Mouse (Mus musculus) embryonic facial prominence, embryonic 12.5 days (tissue): ENCODE measurements around the gene Ppp1cc. TPM values are rescaled to one million over a fixed set of nuclear protein-coding genes. Genes with fewer than 3 reads are reported as not detected.
A peak's percentile ranks its signal among the peaks of the same experiment; 100 is the strongest.
"Not testable (repeated sequence)": the region's sequence is repeated elsewhere in the genome, so short reads cannot be mapped to it uniquely, and the experiment has no call there.

Experiments
- ATAC-seq: fragments of 200-750 bp; cut with Nextera tagmentation; 2 replicates; pipeline ENCODE4 v1.8.0; 2017; ENCODE audit not compliant: insufficient number of reproducible peaks, insufficient read depth, low FRiP score, low TSS enrichment
- H3K27ac ChIP-seq: fragments of 300-500 bp; sonication (generic); 2 replicates; pipeline ENCODE4 v1.5.1; 2016; ENCODE audit warnings: mild to moderate bottlenecking
- H3K27me3 ChIP-seq: fragments of 300-500 bp; sonication (generic); 2 replicates; pipeline ENCODE4 v1.6.1; 2016; ENCODE audit warnings: mild to moderate bottlenecking, moderate library complexity
- H3K36me3 ChIP-seq: fragments of 300-500 bp; sonication (generic); 2 replicates; pipeline ENCODE4 v1.6.1; 2016; ENCODE audit warnings: mild to moderate bottlenecking
- H3K4me1 ChIP-seq: fragments of 300-500 bp; sonication (generic); 2 replicates; pipeline ENCODE4 v1.6.1; 2016
- H3K4me2 ChIP-seq: fragments of 300-500 bp; sonication (generic); replicated peaks from 2 replicates; pipeline ENCODE4 v1.6.1; 2016; ENCODE audit warnings: mild to moderate bottlenecking, moderate library complexity
- H3K4me3 ChIP-seq: fragments of 300-500 bp; sonication (generic); 2 replicates; pipeline ENCODE4 v1.5.1; 2016; ENCODE audit warnings: mild to moderate bottlenecking
- H3K9ac ChIP-seq: fragments of 300-500 bp; sonication (generic); 2 replicates; pipeline ENCODE4 v1.6.1; 2016; ENCODE audit warnings: mild to moderate bottlenecking, moderate library complexity
- H3K9me3 ChIP-seq: fragments of 300-500 bp; sonication (generic); 2 replicates; pipeline ENCODE4 v1.6.1; 2016; ENCODE audit warnings: mild to moderate bottlenecking, moderate library complexity
- WGBS: fragments of 180-500 bp; shearing (Covaris S2); methylation state at CpG from one replicate; pipeline ENCODE4 v1.1.7; 2016; 5-methylcytosine and 5-hydroxymethylcytosine counted together
- polyA plus RNA-seq: library from polyadenylated mRNA; unstranded; fragments of >200 nt; fragmentation: Nextera tagmentation; extraction: Ambion mirVana; gene quantifications from 2 replicates; pipeline ENCODE4 v1.2.1, GENCODE M21; 2016

Gene Ppp1cc
- polyA plus RNA-seq, 1 experiment from 2014 or later = 312 TPM

- 3% methylated on average over 18 of the region's 21 CpGs for WGBS
- Histone ChIP-seq H3K4me1 (peaks cover 16% of the 10 kb centered on the region), H3K4me3 (peak overlapping the region; percentile 37), H3K4me2 (peak overlapping the region; percentile 60), H3K36me3 (no peaks in the 10 kb centered on the region), H3K9me3 (no peaks in the 10 kb centered on the region), H3K27me3 (no peaks in the 10 kb centered on the region), H3K9ac (peak overlapping the region; percentile 58), H3K27ac (peak overlapping the region; percentile 70)
- ATAC-seq = peak; percentile 93
Measured at GRCm38 (mm10) chr5:122209591-122210368, 51.7 kb downstream of the Ppp1cc start.

DNA sequence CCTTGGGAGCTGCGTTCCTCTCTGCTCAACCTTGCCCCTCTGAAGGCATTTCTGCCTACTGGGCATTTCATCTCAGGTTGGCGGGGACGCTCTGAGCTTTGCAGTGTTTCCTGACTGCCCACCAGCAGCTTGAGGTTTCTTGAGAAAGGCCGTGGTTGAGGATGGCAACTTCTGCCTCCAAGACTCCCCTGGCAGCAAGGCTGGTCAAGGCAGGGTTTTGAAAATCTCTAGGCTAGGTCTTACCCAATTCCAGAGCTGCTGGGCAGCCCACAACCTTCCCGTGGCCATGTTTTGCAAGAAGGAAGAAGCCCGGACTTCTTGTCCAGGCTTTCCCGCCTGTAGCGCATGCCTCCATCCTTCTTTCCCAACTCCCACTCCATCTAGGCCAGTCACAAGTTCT is 52.8 kb downstream of the Ppp1cc start:
- Histone ChIP-seq H3K4me1 (peaks cover 16% of the 10 kb centered on the region), H3K36me3 (no peaks in the 10 kb centered on the region), H3K4me3 (no peak overlapping the region), H3K9ac (no peak overlapping the region), H3K4me2 (no peak overlapping the region), H3K27me3 (no peaks in the 10 kb centered on the region), H3K9me3 (no peaks in the 10 kb centered on the region), H3K27ac (no peak overlapping the region)
- WGBS = 93% methylated on average over 8 of the region's 8 CpGs
- ATAC-seq = no peak

DNA sequence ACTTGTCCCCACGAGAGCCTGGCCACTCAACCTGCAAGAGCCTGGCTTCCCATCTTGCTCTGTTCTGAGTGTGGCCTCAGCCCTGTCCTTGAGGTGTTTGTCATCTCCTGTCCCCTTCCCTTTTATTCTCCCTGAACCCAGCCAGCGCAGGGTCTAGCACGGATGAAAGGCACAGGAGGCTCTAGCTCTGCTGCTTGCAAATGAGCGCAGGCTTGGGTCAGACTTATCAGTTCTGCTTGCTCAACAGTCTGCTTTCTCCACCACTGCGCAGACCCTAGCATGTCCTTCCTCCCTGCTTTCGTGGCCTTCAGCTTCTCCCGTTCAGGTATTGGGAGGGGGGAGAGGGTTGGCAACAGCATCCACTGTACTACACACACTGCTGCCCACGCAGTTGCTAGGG is 54.0 kb downstream of the Ppp1cc start:
- ATAC-seq = no peak
- 84% methylated on average over 8 of the region's 8 CpGs for WGBS
- H3K4me3 ChIP-seq = no peak overlapping the region

GRCm38 (mm10) chr5:122212820-122213219 is 54.7 kb downstream of the Ppp1cc start:
- 100% methylated on average over 1 of the region's 1 CpGs for WGBS
- H3K9me3 ChIP-seq, ATAC-seq, H3K4me2 ChIP-seq, H3K4me3 ChIP-seq, H3K36me3 ChIP-seq, H3K27ac ChIP-seq, H3K9ac ChIP-seq, H3K27me3 ChIP-seq: not testable (repeated sequence)
- H3K4me1 ChIP-seq = peaks cover 16% of the 10 kb centered on the region

More for the DNA sequence above, 54.0 kb downstream of the Ppp1cc start:
- no peak overlapping the region for H3K27ac ChIP-seq
- H3K36me3 ChIP-seq = no peaks in the 10 kb centered on the region
- no peaks in the 10 kb centered on the region for H3K9me3 ChIP-seq
- H3K27me3 ChIP-seq = no peaks in the 10 kb centered on the region
- no peak overlapping the region for H3K9ac ChIP-seq
- peaks cover 16% of the 10 kb centered on the region for H3K4me1 ChIP-seq
- no peak overlapping the region for H3K4me2 ChIP-seq

DNA sequence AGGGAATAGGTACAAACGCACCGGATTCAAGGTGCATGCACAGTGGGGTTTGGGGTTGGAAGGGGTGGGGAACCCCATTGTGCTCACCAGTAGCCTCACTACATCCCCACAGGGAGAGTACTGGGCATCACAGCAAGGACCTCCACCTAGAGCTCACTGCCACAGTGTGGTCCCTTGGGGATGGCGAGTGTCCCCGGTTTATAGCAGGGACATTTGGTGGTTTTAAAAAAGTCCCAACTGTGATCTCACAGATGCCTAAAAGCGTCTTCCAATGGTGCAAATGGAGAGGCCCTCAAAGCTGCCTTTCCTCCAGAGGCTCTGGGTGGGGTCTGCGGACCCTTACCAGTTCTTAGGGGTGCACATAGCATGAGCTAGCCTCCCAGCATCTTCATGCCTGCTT is 55.8 kb downstream of the Ppp1cc start:
- no peak for ATAC-seq
- H3K4me1 ChIP-seq = peaks cover 15% of the 10 kb centered on the region
- WGBS = 91% methylated on average over 6 of the region's 6 CpGs
- H3K27ac ChIP-seq = no peak overlapping the region
- no peaks in the 10 kb centered on the region for H3K9me3 ChIP-seq
- no peak overlapping the region for H3K4me2 ChIP-seq
- H3K36me3 ChIP-seq = no peaks in the 10 kb centered on the region
- H3K9ac ChIP-seq = no peak overlapping the region
- no peak overlapping the region for H3K4me3 ChIP-seq
- no peaks in the 10 kb centered on the region for H3K27me3 ChIP-seq

DNA sequence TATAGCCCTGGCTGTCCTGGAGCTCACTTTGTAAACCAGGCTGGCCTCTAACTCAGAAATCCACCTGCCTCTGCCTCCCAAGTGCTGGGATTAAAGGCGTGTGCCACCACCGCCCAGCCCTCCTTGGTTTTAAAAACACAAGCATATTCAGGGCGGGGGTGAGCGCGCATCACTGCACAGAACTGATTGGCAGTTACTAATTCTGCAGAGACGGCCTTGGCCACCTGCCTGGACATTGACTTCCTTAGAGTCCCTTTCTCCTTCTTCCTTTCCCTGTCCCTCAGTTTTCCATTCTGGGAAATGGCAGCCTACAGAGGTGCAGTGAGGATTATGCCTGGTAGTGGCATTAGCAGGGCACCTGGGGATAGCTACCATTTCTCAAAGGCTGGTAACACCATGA is 59.6 kb downstream of the Ppp1cc start:
- Histone ChIP-seq H3K4me2 (no peak overlapping the region), H3K27ac (no peak overlapping the region), H3K9ac (no peak overlapping the region), H3K4me1 (peaks cover 15% of the 10 kb centered on the region), H3K9me3 (no peaks in the 10 kb centered on the region), H3K4me3 (no peak overlapping the region), H3K36me3 (no peaks in the 10 kb centered on the region), H3K27me3 (no peaks in the 10 kb centered on the region)
- ATAC-seq = no peak
- WGBS = 84% methylated on average over 6 of the region's 6 CpGs

GRCm38 (mm10) chr5:122218109-122218905 is 60.2 kb downstream of the Ppp1cc start:
- H3K9me3 ChIP-seq = no peaks in the 10 kb centered on the region
- no peak overlapping the region for H3K27ac ChIP-seq
- peaks cover 16% of the 10 kb centered on the region for H3K4me1 ChIP-seq
- no peak overlapping the region for H3K9ac ChIP-seq
- H3K36me3 ChIP-seq = no peaks in the 10 kb centered on the region
- H3K27me3 ChIP-seq = no peaks in the 10 kb centered on the region
- H3K4me3 ChIP-seq = no peak overlapping the region
- no peak for ATAC-seq
- 86% methylated on average over 12 of the region's 12 CpGs for WGBS
- H3K4me2 ChIP-seq = no peak overlapping the region

GRCm38 (mm10) chr5:122218928-122219327 is 60.9 kb downstream of the Ppp1cc start:
- Histone ChIP-seq H3K4me1 (peaks cover 16% of the 10 kb centered on the region), H3K9ac (no peak overlapping the region), H3K9me3 (no peaks in the 10 kb centered on the region), H3K36me3 (no peaks in the 10 kb centered on the region), H3K4me2 (no peak overlapping the region), H3K27me3 (no peaks in the 10 kb centered on the region), H3K27ac (no peak overlapping the region), H3K4me3 (no peak overlapping the region)
- WGBS = 86% methylated on average over 7 of the region's 7 CpGs
- no peak for ATAC-seq

DNA sequence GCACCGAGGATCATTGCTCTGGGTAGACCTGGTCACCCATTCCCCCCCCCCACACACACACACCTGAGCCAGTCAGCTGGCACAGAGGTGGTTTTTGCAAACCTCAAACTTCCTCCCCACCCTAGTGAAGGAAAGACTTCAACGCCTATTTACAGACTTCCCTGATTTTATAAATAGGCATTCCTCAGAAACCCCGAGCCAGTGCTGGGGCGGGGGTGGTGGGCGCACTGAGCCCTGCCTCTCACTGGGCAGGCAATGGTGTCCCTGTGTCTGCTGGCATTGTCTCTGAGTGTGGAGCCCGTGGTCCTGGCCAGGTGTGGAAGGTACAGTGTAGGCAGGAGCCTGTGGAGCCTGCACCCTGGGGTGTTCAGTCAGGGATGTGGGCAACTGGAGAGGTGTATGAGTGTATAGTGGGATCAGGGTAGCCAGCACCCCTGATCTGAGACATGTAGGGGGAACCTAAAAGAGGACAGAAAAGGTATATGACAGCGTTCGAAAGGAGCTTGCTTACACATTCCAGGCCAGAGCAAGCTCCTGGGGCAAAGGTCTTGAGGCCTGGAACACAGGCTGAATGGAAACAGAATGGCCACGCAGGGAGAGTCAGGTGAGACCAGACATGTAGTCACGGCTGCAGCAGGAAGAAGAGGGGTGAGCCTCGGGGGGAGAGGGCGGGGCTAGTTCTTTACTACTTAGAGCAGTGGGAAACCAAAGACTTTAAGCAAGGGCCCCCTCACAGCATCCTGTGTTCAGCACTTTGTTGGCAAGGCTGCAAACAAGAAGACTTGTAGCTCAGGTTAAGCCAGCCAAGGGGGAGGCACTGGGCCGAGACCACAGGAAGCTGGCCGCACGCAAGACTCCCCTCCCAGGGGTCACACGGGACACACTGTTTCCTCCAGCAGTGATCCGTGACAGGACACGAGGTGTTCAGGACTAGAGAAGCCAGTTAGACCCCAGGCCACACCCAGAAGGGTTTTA is 61.9 kb downstream of the Ppp1cc start:
- 55% methylated on average over 18 of the region's 18 CpGs for WGBS
- no peak overlapping the region for H3K27ac ChIP-seq
- no peak for ATAC-seq
- H3K36me3 ChIP-seq = no peaks in the 10 kb centered on the region
- no peak overlapping the region for H3K9ac ChIP-seq
- peaks cover 19% of the 10 kb centered on the region for H3K4me1 ChIP-seq
- no peak overlapping the region for H3K4me2 ChIP-seq
- H3K4me3 ChIP-seq = no peak overlapping the region
- H3K27me3 ChIP-seq = no peaks in the 10 kb centered on the region
- no peaks in the 10 kb centered on the region for H3K9me3 ChIP-seq

GRCm38 (mm10) chr5:122221085-122221484 is 63.0 kb downstream of the Ppp1cc start:
- no peak for ATAC-seq
- Histone ChIP-seq H3K4me3 (no peak overlapping the region), H3K27me3 (no peaks in the 10 kb centered on the region), H3K4me1 (peaks cover 20% of the 10 kb centered on the region), H3K27ac (no peak overlapping the region), H3K9me3 (no peaks in the 10 kb centered on the region), H3K4me2 (no peak overlapping the region), H3K36me3 (no peaks in the 10 kb centered on the region), H3K9ac (no peak overlapping the region)
- 88% methylated on average over 4 of the region's 4 CpGs for WGBS

GRCm38 (mm10) chr5:122224291-122224690 is 66.2 kb downstream of the Ppp1cc start:
- 88% methylated on average over 2 of the region's 2 CpGs for WGBS

More at GRCm38 (mm10) chr5:122224291-122224690, 66.2 kb downstream of the Ppp1cc start:
- no peak overlapping the region for H3K4me3 ChIP-seq
- no peak overlapping the region for H3K9ac ChIP-seq
- no peaks in the 10 kb centered on the region for H3K27me3 ChIP-seq
- H3K36me3 ChIP-seq = peaks cover 8% of the 10 kb centered on the region; the same call in 1 of the 2 replicates
- H3K9me3 ChIP-seq = no peaks in the 10 kb centered on the region
- no peak for ATAC-seq
- no peak overlapping the region for H3K27ac ChIP-seq
- H3K4me2 ChIP-seq = no peak overlapping the region
- H3K4me1 ChIP-seq = peaks cover 20% of the 10 kb centered on the region
